Mouse (Mus musculus) intestine, embryonic 14.5 days (tissue): ENCODE results near the gene Synj2bp. TPM values are rescaled to one million over a fixed set of nuclear protein-coding genes. Genes with fewer than 3 reads are reported as not detected.
"Not testable (repeated sequence)": the region's sequence is repeated elsewhere in the genome, so short reads cannot be mapped to it uniquely, and the experiment has no call there.

Source experiments
- ATAC-seq: fragments of 200-750 bp; cut with Nextera tagmentation; replicated peaks from 2 replicates; pipeline ENCODE4 v1.8.0; 2017; ENCODE audit warnings: low read depth, moderate number of reproducible peaks, moderate TSS enrichment, moderate library complexity; ENCODE audit not compliant: low FRiP score, low TSS enrichment
- DNase-seq: peaks from one replicate; pipeline ENCODE4 v3.0.0-alpha.2; 2018; ENCODE audit warnings: low spot score
- H3K27ac ChIP-seq: fragments of 300-500 bp; sonication (generic); 2 replicates; pipeline ENCODE4 v1.5.1; 2014; ENCODE audit warnings: low read depth, mild to moderate bottlenecking, control low read depth
- H3K27me3 ChIP-seq: fragments of 300-500 bp; sonication (generic); replicated peaks from 2 replicates; pipeline ENCODE4 v1.6.1; 2014; ENCODE audit warnings: low read length, control low read depth; ENCODE audit not compliant: control insufficient read depth, insufficient read depth
- H3K36me3 ChIP-seq: fragments of 300-500 bp; sonication (generic); 2 replicates; pipeline ENCODE4 v1.6.1; 2014; ENCODE audit warnings: low read length, control low read depth; ENCODE audit not compliant: control insufficient read depth, insufficient read depth
- H3K4me1 ChIP-seq: fragments of 300-500 bp; sonication (generic); replicated peaks from 2 replicates; pipeline ENCODE4 v1.6.1; 2014; ENCODE audit warnings: low read length, control low read depth, mixed read lengths; ENCODE audit not compliant: control insufficient read depth, insufficient read depth
- H3K4me2 ChIP-seq: fragments of 300-500 bp; sonication (generic); 2 replicates; pipeline ENCODE4 v1.6.1; 2014; ENCODE audit warnings: low read length
- H3K4me3 ChIP-seq: fragments of 300-500 bp; sonication (generic); 2 replicates; pipeline ENCODE4 v1.5.1; 2014; ENCODE audit warnings: low read depth, low read length, control low read depth, mixed read lengths
- H3K9ac ChIP-seq: fragments of 300-500 bp; sonication (generic); 2 replicates; pipeline ENCODE4 v1.6.1; 2014; ENCODE audit warnings: mild to moderate bottlenecking, low read length
- H3K9me3 ChIP-seq: fragments of 300-500 bp; sonication (generic); 2 replicates; pipeline ENCODE4 v1.6.1; 2016; ENCODE audit warnings: low read length, control low read depth; ENCODE audit not compliant: control insufficient read depth
- WGBS: fragments of 180-500 bp; shearing (Covaris S2); extraction: QIAGEN DNeasy Blood & Tissue Kit; methylation state at CpG from one replicate; pipeline ENCODE4 v1.1.7; 2014; 5-methylcytosine and 5-hydroxymethylcytosine counted together
- polyA plus RNA-seq: library from polyadenylated mRNA; unstranded; fragments of >200 nt; fragmentation: Nextera tagmentation; extraction: Ambion mirVana; gene quantifications from 2 replicates; pipeline ENCODE4 v1.2.1, GENCODE M21; 2014

The Synj2bp gene
- polyA plus RNA-seq, 1 experiment from 2014 or later, result 39.7 TPM

DNA sequence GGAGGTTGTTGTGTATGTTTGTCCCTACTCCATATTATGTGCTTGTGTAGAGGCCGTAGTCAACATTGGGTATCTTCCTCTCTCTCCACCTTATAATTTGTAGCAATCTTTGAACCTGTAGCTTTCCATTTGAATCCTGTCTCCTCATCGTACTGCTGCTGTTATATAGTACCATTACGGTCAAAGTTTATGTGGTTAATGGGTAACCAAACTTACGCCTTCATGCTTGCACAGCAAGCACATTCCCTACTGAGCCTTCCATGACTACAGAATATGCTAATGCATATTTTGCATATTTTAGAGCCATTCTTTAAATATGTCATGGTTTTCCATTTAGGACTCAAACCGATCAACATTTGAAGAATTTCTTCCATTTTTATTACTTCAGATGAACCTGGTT is 42.2 kb downstream of the Synj2bp start:
- 76% methylated on average over 5 of the region's 5 CpGs for WGBS
- Histone ChIP-seq H3K27me3 (no peaks in the 10 kb centered on the region), H3K27ac (no peak overlapping the region), H3K36me3 (no peaks in the 10 kb centered on the region), H3K9me3 (no peaks in the 10 kb centered on the region), H3K4me1 (no peaks in the 10 kb centered on the region), H3K4me3 (no peak overlapping the region), H3K9ac (no peak overlapping the region), H3K4me2 (no peak overlapping the region)
- DNase-seq (no peak), ATAC-seq (no peak)

DNA sequence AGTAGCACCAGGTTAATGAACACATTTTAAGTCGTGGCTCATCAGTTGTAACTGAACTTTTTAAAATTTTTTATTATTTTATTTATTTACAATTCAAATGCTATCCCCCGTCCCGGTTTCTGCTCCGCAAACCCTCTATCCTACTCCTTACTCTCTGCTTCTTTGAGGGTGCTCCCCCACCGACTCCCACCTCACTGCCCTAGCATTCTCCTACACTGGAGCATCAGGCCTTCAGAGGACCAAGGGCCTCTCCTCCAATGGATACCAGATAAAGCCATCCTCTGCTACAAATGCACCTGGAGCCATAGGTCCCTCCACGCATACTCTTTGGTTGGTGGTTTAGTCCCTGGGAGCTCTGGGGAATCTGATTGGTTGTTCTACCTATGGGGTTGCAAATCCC is 47.4 kb downstream of the Synj2bp start:
- H3K27ac ChIP-seq, result peak overlapping the region; percentile 96; the same call in 1 of the 2 replicates

GRCm38 (mm10) chr12:81484727-81485191 is 48.0 kb downstream of the Synj2bp start, which contains the start of gene Cox16:
Cox16 (minus strand) TSS chr12:81485127.
- no peaks in the 10 kb centered on the region for H3K27me3 ChIP-seq
- peak within 1 kb of the TSS; percentile 96 for H3K27ac ChIP-seq
- H3K4me1 ChIP-seq, result 0 out of 2 replicates have a peak, but pooled peaks cover 2% of the 10 kb centered on the region
- 0% methylated on average over 31 of the region's 31 CpGs for WGBS
- H3K9ac ChIP-seq, result peak within 1 kb of the TSS; percentile 69
- peak within 1 kb of the TSS; percentile 82 for H3K4me3 ChIP-seq
- peak within 1 kb of the TSS; percentile 83 for H3K4me2 ChIP-seq
- no peaks in the 10 kb centered on the region for H3K9me3 ChIP-seq
- peak; percentile 94 for DNase-seq
- ATAC-seq, result peak; percentile 96
- no peaks in the 10 kb centered on the region for H3K36me3 ChIP-seq

More for the DNA sequence above, 47.4 kb downstream of the Synj2bp start:
- Histone ChIP-seq H3K4me3 (peak overlapping the region; percentile 82), H3K36me3 (no peaks in the 10 kb centered on the region), H3K4me1 (0 out of 2 replicates have a peak, but pooled peaks cover 2% of the 10 kb centered on the region), H3K9ac (peak overlapping the region; percentile 69), H3K9me3 (no peaks in the 10 kb centered on the region), H3K4me2 (peak overlapping the region; percentile 83), H3K27me3 (no peaks in the 10 kb centered on the region)
- ATAC-seq (peak; percentile 53), DNase-seq (peak; percentile 51)
- WGBS, result 49% methylated on average over 6 of the region's 6 CpGs

- Histone ChIP-seq H3K27me3 (no peaks in the 10 kb centered on the region), H3K27ac (peak overlapping the region; percentile 96), H3K9ac (peak overlapping the region; percentile 69), H3K4me2 (peak overlapping the region; percentile 83), H3K4me3 (peak overlapping the region; percentile 82), H3K9me3 (no peaks in the 10 kb centered on the region), H3K36me3 (no peaks in the 10 kb centered on the region), H3K4me1 (0 out of 2 replicates have a peak, but pooled peaks cover 2% of the 10 kb centered on the region)
- WGBS, result 2% methylated on average over 7 of the region's 7 CpGs
- DNase-seq, result no peak
- no peak for ATAC-seq
These were observed 48.5 kb downstream of the Synj2bp start for GRCm38 (mm10) chr12:81484212-81484611.

- H3K9me3 ChIP-seq, result no peaks in the 10 kb centered on the region
- DNase-seq, result peak; percentile 68
- 0 out of 2 replicates have a peak, but pooled peaks cover 2% of the 10 kb centered on the region for H3K4me1 ChIP-seq
- H3K4me3 ChIP-seq, result peak overlapping the region; percentile 82
- 32% methylated on average over 17 of the region's 17 CpGs for WGBS
- H3K4me2 ChIP-seq, result peak overlapping the region; percentile 83
- no peaks in the 10 kb centered on the region for H3K36me3 ChIP-seq
- no peaks in the 10 kb centered on the region for H3K27me3 ChIP-seq
- no peak for ATAC-seq
- peak overlapping the region; percentile 22; the same call in 1 of the 2 replicates for H3K27ac ChIP-seq
- peak overlapping the region; percentile 69 for H3K9ac ChIP-seq
These were observed 49.1 kb downstream of the Synj2bp start for GRCm38 (mm10) chr12:81483656-81484055.

DNA sequence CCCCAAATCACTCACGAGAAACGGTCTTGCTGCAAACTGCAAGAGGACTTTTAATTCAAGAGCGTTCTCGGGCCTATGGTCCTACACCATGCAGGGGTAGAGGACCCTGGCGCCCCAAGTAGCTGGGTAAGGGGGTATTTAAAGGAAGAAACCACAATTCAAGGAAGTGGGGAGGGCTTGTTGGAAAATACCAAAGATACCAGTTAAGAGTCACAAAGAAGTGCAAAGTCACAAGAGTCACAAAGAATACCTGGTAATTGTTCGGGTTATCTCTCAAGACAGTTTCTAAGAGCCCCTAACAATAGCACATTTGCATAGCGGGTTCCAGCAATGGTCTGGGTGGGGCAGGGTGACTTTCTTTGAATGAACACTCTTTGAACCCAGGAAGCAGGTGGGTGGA is 73.7 kb downstream of the Synj2bp start:
- H3K4me3 ChIP-seq, H3K9me3 ChIP-seq, H3K9ac ChIP-seq, H3K4me1 ChIP-seq, ATAC-seq, H3K27me3 ChIP-seq, H3K36me3 ChIP-seq, DNase-seq, H3K27ac ChIP-seq, H3K4me2 ChIP-seq: not testable (repeated sequence)
- WGBS, result 95% methylated on average over 7 of the region's 7 CpGs

Other genes with a start within 250 kb of the Synj2bp start
- gene Slc8a3, start 199.7 kb downstream of the Synj2bp start, polyA plus RNA-seq, result 0.55 and 0.85 TPM in 2 replicates
- 0.34 and 0.56 TPM in 2 replicates for gene Gm4787, start 153.4 kb downstream of the Synj2bp start, polyA plus RNA-seq
- gene Adam4, start 111.0 kb downstream of the Synj2bp start, polyA plus RNA-seq, result 0.73 and 0.91 TPM in 2 replicates
- 132 and 147 TPM in 2 replicates for gene Cox16, start 47.8 kb downstream of the Synj2bp start, polyA plus RNA-seq
- 27.3 and 30.5 TPM in 2 replicates for gene Gm20498, start within 50 bp of the Synj2bp start, polyA plus RNA-seq
- gene Adam21, start 35.6 kb upstream of the Synj2bp start, polyA plus RNA-seq, result 0.18 and 0.30 TPM in 2 replicates
- 70.0 and 73.2 TPM in 2 replicates for gene Med6, start 62.1 kb upstream of the Synj2bp start, polyA plus RNA-seq
- 1.3 and 1.4 TPM in 2 replicates for gene Ttc9, start 98.3 kb upstream of the Synj2bp start, polyA plus RNA-seq
- gene Map3k9, start 248.3 kb upstream of the Synj2bp start, polyA plus RNA-seq, result 1.5 and 2.4 TPM in 2 replicates